Mouse (Mus musculus): ENCODE data around the gene Ptpa. TPM values are rescaled to one million over a fixed set of nuclear protein-coding genes. Genes with fewer than 3 reads are reported as not detected.

Gene Ptpa
- total and polyA plus RNA-seq, 3 experiments: 82.7 to 91.2 (median 88.7) TPM

- DNase-seq: no peak
- Histone ChIP-seq H3K27ac (peak overlapping the region; percentile 79), H3K9ac (ENCODE audit: low read depth, low read length) (0 out of 2 replicates have a peak overlapping the region, but pooled peaks have one; percentile 12), H3K79me2 (replicated peaks; ENCODE audit: control insufficient read depth, insufficient read depth, low read length) (no peaks in the 10 kb centered on the region), H3K4me1 (ENCODE audit: control insufficient read depth, insufficient read depth, low read length) (0 out of 2 replicates have a peak, but pooled peaks cover 2% of the 10 kb centered on the region), H3K27me3 (ENCODE audit: control insufficient read depth, insufficient read depth, low read length) (no peaks in the 10 kb centered on the region), H3K36me3 (ENCODE audit: control insufficient read depth, insufficient read depth, low read length) (no peaks in the 10 kb centered on the region), H3K4me3 (peak overlapping the region; percentile 11)
- 20% methylated on average over 5 of the region's 5 CpGs for WGBS
- TF ChIP-seq CTCF (IDR thresholded peaks at IDR 0.05) (no peak), EP300 (IDR thresholded peaks at IDR 0.05; ENCODE audit: insufficient read depth, low read depth, low read length) (no peak), POLR2A (IDR thresholded peaks at IDR 0.05; ENCODE audit: insufficient read depth, low read depth, low read length) (no peak)
- intact Hi-C loops (cut with DNase I): no loop called here
These were observed 48.6 kb downstream of the Ptpa start for GRCm38 (mm10) chr2:30464411-30464810.

- H3K27me3 ChIP-seq (ENCODE audit: control insufficient read depth, insufficient read depth, low read length): no peaks in the 10 kb centered on the region
- peaks cover 5% of the 10 kb centered on the region for H3K4me1 ChIP-seq (ENCODE audit: control insufficient read depth, insufficient read depth, low read length)
- H3K27ac ChIP-seq: no peak overlapping the region
- no peak for DNase-seq
- no peaks in the 10 kb centered on the region for H3K79me2 ChIP-seq (replicated peaks; ENCODE audit: control insufficient read depth, insufficient read depth, low read length)
- no peaks in the 10 kb centered on the region for H3K36me3 ChIP-seq (ENCODE audit: control insufficient read depth, insufficient read depth, low read length)
- TF ChIP-seq CTCF (IDR thresholded peaks at IDR 0.05) (no peak), POLR2A (IDR thresholded peaks at IDR 0.05; ENCODE audit: insufficient read depth, low read depth, low read length) (no peak)
- intact Hi-C loops (cut with DNase I): no loop called here
- no peak overlapping the region for H3K4me3 ChIP-seq
- H3K9ac ChIP-seq (ENCODE audit: low read depth, low read length): no peak overlapping the region
- WGBS: 87% methylated on average over 4 of the region's 4 CpGs
These were observed 50.9 kb downstream of the Ptpa start for GRCm38 (mm10) chr2:30466787-30467186.

DNA sequence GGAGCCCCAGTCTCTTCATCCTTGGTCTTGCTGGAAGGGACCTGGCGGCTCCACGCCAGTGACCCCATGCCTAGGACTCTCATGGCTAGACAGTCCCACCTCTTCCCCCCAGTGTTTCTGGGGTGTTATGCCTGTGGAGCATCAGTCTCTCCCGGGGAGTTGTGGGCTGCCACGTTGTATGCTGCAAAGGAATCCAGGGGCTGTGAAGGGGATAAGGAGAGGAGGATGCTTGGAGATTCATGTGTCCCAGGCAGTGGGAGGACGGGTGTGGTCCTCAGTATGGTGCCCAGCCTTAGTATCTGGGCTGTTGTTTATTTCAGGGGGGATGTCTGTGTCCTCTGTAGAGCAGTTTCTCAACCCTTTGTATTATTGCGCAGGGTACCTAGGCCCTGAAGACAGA, 53.2 kb downstream of the Ptpa start:
- intact Hi-C loops (cut with DNase I): loop anchor here (1.0 kb wide), 1 partner anchor 325 kb away; no protein-coding TSS in a partner anchor
- H3K27ac ChIP-seq: peak overlapping the region; percentile 27; the same call in 1 of the 2 replicates

GRCm38 (mm10) chr2:30469796-30470142, 53.9 kb downstream of the Ptpa start:
- intact Hi-C loops (cut with DNase I): loop anchor here (1.0 kb wide), 3 partner anchors 28 to 325 kb away; no protein-coding TSS in a partner anchor
- H3K4me1 ChIP-seq (ENCODE audit: control insufficient read depth, insufficient read depth, low read length): peaks cover 2% of the 10 kb centered on the region
- H3K9ac ChIP-seq (ENCODE audit: low read depth, low read length): peak overlapping the region; percentile 75
- no peaks in the 10 kb centered on the region for H3K27me3 ChIP-seq (ENCODE audit: control insufficient read depth, insufficient read depth, low read length)
- TF ChIP-seq POLR2A (IDR thresholded peaks at IDR 0.05; ENCODE audit: insufficient read depth, low read depth, low read length) (0 out of 2 replicates have a peak, but pooled peaks have one; percentile 15), EP300 (IDR thresholded peaks at IDR 0.05; ENCODE audit: insufficient read depth, low read depth, low read length) (no peak), CTCF (IDR thresholded peaks at IDR 0.05) (peak; percentile 65)
- H3K79me2 ChIP-seq (replicated peaks; ENCODE audit: control insufficient read depth, insufficient read depth, low read length): no peaks in the 10 kb centered on the region
- peak overlapping the region; percentile 98 for H3K27ac ChIP-seq
- WGBS: under 1% methylated on average over 19 of the region's 19 CpGs
- H3K4me3 ChIP-seq: peak overlapping the region; percentile 77
- peak; percentile 83 to 85 for DNase-seq
- H3K36me3 ChIP-seq (ENCODE audit: control insufficient read depth, insufficient read depth, low read length): no peaks in the 10 kb centered on the region

More for the DNA sequence above, 53.2 kb downstream of the Ptpa start:
- H3K4me3 ChIP-seq: no peak overlapping the region
- H3K79me2 ChIP-seq (replicated peaks; ENCODE audit: control insufficient read depth, insufficient read depth, low read length): no peaks in the 10 kb centered on the region
- H3K9ac ChIP-seq (ENCODE audit: low read depth, low read length): no peak overlapping the region
- peaks cover 5% of the 10 kb centered on the region for H3K4me1 ChIP-seq (ENCODE audit: control insufficient read depth, insufficient read depth, low read length)
- no peaks in the 10 kb centered on the region for H3K36me3 ChIP-seq (ENCODE audit: control insufficient read depth, insufficient read depth, low read length)
- no peaks in the 10 kb centered on the region for H3K27me3 ChIP-seq (ENCODE audit: control insufficient read depth, insufficient read depth, low read length)
- no peak for DNase-seq
- TF ChIP-seq CTCF (IDR thresholded peaks at IDR 0.05) (no peak), POLR2A (IDR thresholded peaks at IDR 0.05; ENCODE audit: insufficient read depth, low read depth, low read length) (no peak), EP300 (IDR thresholded peaks at IDR 0.05; ENCODE audit: insufficient read depth, low read depth, low read length) (no peak)
- WGBS: 71% methylated on average over 6 of the region's 6 CpGs

- intact Hi-C loops (cut with DNase I): loop anchor here (1.0 kb wide), 2 partner anchors 29 to 187 kb away; no protein-coding TSS in a partner anchor
- peak overlapping the region; percentile 98 for H3K27ac ChIP-seq
These were observed 54.5 kb downstream of the Ptpa start for GRCm38 (mm10) chr2:30470143-30470946.

GRCm38 (mm10) chr2:30471051-30471450, 55.2 kb downstream of the Ptpa start:
- Histone ChIP-seq H3K36me3 (ENCODE audit: control insufficient read depth, insufficient read depth, low read length) (no peaks in the 10 kb centered on the region), H3K27me3 (ENCODE audit: control insufficient read depth, insufficient read depth, low read length) (no peaks in the 10 kb centered on the region), H3K79me2 (replicated peaks; ENCODE audit: control insufficient read depth, insufficient read depth, low read length) (no peaks in the 10 kb centered on the region), H3K9ac (ENCODE audit: low read depth, low read length) (peak overlapping the region; percentile 45), H3K4me3 (peak overlapping the region; percentile 77), H3K27ac (peak overlapping the region; percentile 98), H3K4me1 (ENCODE audit: control insufficient read depth, insufficient read depth, low read length) (peaks cover 2% of the 10 kb centered on the region)
- intact Hi-C loops (cut with DNase I): no loop called here
- 28% methylated on average over 7 of the region's 8 CpGs for WGBS
- DNase-seq: peak; percentile 39 to 60
- TF ChIP-seq EP300 (IDR thresholded peaks at IDR 0.05; ENCODE audit: insufficient read depth, low read depth, low read length) (no peak), CTCF (IDR thresholded peaks at IDR 0.05) (no peak)

More at GRCm38 (mm10) chr2:30470143-30470946, 54.5 kb downstream of the Ptpa start:
- H3K79me2 ChIP-seq (replicated peaks; ENCODE audit: control insufficient read depth, insufficient read depth, low read length): no peaks in the 10 kb centered on the region
- H3K4me1 ChIP-seq (ENCODE audit: control insufficient read depth, insufficient read depth, low read length): peaks cover 2% of the 10 kb centered on the region
- peak overlapping the region; percentile 77 for H3K4me3 ChIP-seq
- H3K9ac ChIP-seq (ENCODE audit: low read depth, low read length): peak overlapping the region; percentile 75
- under 1% methylated on average over 46 of the region's 46 CpGs for WGBS
- TF ChIP-seq POLR2A (IDR thresholded peaks at IDR 0.05; ENCODE audit: insufficient read depth, low read depth, low read length): peak; percentile 62
- peak; percentile 51 for TF ChIP-seq CTCF (IDR thresholded peaks at IDR 0.05)
- no peak for TF ChIP-seq EP300 (IDR thresholded peaks at IDR 0.05; ENCODE audit: insufficient read depth, low read depth, low read length)
- no peaks in the 10 kb centered on the region for H3K36me3 ChIP-seq (ENCODE audit: control insufficient read depth, insufficient read depth, low read length)
- H3K27me3 ChIP-seq (ENCODE audit: control insufficient read depth, insufficient read depth, low read length): no peaks in the 10 kb centered on the region
- peak; percentile 86 to 87 for DNase-seq

Data from heart, adult 2 months (tissue).